Mouse (Mus musculus): ENCODE measurements around the gene Iqcd.

- TF ChIP-seq CTCF (IDR thresholded peaks at IDR 0.05; ENCODE audit: low read depth) (no peak), EP300 (IDR thresholded peaks at IDR 0.05; ENCODE audit: low read depth) (no peak)
Measured at GRCm38 (mm10) chr5:120571056-120571740, 17.6 kb upstream of the Iqcd start.

Measured in liver, embryonic 14.5 days (tissue).